Mouse (Mus musculus) adrenal gland, adult 2 months (tissue): Measurements from ENCODE around the gene Lman2. TPM values are rescaled to one million over a fixed set of nuclear protein-coding genes. Genes with fewer than 3 reads are reported as not detected.
A peak's percentile ranks its signal among the peaks of the same experiment; 100 is the strongest.

ENCODE experiments used
- DNase-seq: peaks from one replicate; pipeline ENCODE4 v3.0.0; 2021
- polyA plus RNA-seq: library from polyadenylated mRNA; depleted of rRNA; stranded (reverse); fragments of >200 nt; gene quantifications from 2 replicates; pipeline ENCODE4 v1.2.3, GENCODE M21; 2012
- total RNA-seq, 2 experiments: library from RNA; stranded (reverse); gene quantifications; 2 replicates each; pipeline ENCODE4 v1.2.3; 2021

Gene Lman2
- total and polyA plus RNA-seq, 3 experiments: 111 to 119 (median 113) TPM

DNA sequence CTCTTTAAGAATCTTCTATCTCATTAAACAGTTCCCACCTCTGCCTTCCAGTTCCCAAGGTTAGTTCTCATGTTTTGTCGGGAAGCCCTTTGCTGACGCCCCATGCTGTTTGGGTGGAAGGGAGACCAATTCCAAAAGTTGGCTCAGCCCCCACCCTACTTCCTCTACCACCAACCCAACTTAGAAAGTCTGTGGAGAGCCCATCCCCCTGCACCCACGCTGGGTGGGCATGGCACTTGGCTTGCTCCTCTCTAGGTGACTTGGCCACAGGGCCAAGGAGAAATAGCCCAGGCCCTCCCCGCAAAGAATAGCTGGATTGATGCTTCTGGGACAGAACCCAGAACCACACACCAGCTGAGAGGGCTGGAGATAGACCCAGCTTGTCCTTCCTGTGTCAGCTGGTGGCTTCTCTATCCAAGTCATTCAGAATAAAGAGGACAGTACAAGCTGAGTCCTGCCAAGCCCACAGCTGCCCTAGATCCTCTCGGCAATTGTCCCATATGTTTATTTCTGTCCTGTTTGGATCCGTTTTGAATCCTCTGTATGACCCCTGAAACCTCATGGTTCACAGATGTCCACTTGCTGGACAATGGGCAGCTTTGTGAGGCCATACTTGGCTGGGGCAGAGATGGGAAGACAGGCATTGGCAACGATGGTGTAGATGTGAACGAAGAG lies 8.6 kb upstream of the Lman2 start:
- DNase-seq: no peak

DNA sequence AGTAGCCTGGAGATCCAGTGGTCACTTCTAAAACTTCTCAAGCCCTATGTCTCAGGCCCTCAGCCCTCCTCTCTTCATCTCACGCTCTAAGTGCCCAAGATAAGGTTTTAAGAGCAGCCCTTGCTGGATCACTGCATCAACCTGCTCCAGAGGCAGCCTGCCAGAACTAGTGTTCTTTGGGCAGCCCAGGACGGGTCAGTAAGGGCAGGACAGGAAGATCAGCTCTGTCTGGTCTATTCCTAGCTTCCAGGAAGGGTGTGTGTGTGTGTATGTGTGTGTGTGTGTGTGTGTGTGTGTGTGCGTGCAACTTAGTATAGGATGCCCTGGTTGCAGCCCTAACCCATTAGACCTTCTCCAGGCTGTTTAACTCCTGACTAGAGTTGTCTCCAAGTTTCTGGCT lies 7.7 kb upstream of the Lman2 start:
- DNase-seq: no peak

GRCm38 (mm10) chr13:55369531-55370114 lies 7.0 kb upstream of the Lman2 start, which contains the start of gene Rgs14:
TSS of gene Rgs14 (plus strand) at chr13:55369732.
- no peak for DNase-seq

GRCm38 (mm10) chr13:55368401-55368800 lies 5.8 kb upstream of the Lman2 start:
- DNase-seq: no peak

- no peak for DNase-seq
These were observed 570 bp downstream of the Lman2 start for GRCm38 (mm10) chr13:55361974-55362452.

GRCm38 (mm10) chr13:55361145-55361544 lies 1.4 kb downstream of the Lman2 start:
- DNase-seq: no peak

- DNase-seq: no peak
These were observed 15.8 kb downstream of the Lman2 start for GRCm38 (mm10) chr13:55346745-55347144.

DNA sequence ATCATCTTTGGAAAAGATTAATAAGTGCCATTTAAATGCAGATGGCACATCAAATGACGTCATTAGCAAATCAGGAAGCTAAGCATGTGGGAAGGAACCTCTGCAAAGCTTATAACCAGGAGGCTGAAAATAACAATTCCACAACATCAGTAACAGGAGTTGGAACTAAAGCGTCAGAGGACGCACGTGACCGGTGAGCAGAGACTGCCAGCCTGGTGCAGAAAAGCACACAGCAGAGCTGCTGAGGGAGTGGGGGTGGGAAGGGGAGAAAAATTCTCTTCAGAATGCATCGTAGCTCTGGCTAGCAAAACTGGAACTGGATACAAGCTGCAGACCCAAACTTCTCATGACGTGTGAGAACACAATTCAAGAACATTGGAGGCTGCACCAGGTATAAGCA lies 18.3 kb downstream of the Lman2 start:
- DNase-seq: no peak

DNA sequence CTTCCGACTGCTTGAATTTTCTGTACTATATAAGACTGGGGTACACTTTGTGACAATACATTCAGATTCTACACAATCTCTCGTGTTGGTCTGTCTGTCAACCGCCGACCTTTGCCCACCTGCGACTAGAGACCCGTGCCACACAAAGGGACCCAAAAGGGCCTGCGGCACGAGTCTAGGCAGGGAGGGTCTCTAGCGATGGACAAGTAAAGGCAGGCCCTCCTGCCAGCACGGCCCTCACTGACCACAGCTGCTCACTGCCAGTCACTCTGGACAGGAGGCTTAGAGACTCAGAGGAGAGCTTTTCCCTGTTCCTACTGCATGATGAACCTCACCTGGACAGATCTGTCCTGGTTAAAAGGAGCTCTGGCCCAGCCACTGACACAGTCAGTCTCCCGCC lies 20.1 kb downstream of the Lman2 start:
- no peak for DNase-seq

GRCm38 (mm10) chr13:55339259-55339658 lies 23.3 kb downstream of the Lman2 start:
- no peak for DNase-seq

DNA sequence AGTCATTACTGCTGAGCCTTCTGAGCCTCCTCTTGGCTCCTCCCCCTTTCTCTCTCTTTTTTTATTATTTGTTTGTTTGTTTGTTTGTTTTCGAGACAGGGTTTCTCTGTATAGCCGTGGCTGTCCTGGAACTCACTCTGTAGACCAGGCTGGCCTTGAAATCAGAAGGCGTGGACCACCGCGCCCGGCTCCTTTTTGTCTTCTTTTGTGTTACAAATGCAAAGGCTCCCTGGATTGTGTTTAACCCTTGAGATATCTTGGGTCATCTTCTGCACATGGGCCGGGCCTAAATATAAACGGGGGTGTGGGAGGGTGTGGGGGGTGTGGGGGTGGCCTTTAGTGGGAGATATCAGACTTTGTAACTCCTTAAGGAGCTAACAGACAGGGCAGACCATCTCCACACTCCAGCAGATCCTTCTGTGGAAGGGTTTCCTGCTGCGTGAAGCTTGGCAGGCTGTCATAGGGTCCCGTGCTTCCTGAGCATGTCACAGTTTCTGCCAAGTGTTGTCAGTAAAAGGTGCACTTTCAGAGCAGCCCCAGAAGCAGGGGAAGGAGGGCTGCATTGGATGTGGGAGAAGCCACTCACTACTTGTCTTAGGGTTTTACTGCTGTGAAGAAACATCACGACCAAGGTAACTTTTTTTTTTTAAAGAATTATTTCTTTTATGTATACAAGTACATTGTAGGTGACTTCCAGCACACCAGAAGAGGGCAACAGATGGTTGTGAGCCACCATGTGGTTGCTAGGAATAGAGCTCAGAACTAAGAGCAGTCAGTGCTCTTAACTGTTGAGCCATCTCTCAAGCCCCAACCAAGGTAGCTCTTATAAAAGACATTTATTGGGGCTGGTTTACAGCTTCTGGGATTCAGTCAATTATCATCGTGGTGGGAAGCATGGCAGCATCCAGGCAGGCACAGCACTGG lies 24.2 kb downstream of the Lman2 start:
- no peak for DNase-seq

GRCm38 (mm10) chr13:55337341-55337975 lies 25.1 kb downstream of the Lman2 start:
- DNase-seq: no peak

- no peak for DNase-seq
These were observed 26.9 kb downstream of the Lman2 start for GRCm38 (mm10) chr13:55335701-55336100.

DNA sequence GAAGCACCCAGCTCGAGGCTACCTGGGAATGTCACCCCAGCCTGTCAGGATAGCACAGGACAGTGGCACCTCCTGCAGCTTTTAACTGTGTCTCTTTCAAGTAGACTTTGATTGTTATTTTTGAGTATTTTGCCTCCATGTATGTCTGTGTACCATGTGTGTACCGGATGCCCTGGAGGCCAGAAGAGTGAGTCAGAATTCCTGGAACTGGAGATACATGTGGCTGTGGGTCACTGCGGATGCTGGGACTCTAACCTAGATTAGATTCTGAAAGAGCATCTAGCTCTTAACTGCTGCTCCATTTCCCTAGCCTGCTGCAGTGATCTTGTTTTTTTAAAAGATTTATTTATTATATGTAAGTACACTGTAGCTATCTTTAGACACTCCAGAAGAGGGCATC lies 30.3 kb downstream of the Lman2 start:
- no peak for DNase-seq

DNA sequence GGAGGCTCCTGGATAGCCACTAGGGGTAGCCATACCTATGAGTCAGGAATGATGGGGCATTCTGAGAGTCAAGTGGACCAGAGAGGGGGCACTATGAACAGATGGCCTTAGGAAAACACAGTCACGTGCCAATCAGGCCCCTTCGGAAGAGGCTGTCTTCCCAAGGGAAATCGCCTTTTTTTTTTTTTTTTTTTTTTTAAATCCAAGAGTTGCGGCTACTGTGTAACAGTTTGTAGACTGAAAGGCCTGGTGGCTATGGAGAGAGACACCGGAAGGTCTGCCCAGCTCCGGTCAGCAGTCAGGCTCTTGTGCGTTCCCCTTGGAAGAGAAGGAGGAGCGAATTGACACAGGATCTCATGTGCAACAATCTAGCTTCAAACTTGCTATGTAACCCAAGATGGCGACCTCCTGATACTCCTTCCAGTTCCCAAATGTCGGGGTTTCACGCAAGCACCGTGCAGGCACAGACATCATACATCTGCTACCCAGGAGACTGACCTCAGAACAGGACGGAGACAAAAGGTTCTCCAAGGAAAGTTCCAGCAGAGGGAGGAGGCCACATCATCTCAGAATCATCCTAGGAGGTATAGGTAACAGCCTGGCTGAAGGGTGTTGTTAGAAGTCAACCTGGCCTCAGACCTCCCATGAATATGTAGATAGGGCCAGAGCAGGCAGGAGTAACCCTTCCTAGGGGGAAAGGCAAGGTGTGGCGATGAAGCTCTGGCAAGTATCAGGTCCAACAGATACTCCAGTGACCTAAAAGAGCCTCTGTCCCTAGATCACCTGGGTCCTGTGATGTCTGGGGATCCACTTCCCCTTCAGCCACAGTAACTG lies 31.8 kb downstream of the Lman2 start:
- DNase-seq: no peak

DNA sequence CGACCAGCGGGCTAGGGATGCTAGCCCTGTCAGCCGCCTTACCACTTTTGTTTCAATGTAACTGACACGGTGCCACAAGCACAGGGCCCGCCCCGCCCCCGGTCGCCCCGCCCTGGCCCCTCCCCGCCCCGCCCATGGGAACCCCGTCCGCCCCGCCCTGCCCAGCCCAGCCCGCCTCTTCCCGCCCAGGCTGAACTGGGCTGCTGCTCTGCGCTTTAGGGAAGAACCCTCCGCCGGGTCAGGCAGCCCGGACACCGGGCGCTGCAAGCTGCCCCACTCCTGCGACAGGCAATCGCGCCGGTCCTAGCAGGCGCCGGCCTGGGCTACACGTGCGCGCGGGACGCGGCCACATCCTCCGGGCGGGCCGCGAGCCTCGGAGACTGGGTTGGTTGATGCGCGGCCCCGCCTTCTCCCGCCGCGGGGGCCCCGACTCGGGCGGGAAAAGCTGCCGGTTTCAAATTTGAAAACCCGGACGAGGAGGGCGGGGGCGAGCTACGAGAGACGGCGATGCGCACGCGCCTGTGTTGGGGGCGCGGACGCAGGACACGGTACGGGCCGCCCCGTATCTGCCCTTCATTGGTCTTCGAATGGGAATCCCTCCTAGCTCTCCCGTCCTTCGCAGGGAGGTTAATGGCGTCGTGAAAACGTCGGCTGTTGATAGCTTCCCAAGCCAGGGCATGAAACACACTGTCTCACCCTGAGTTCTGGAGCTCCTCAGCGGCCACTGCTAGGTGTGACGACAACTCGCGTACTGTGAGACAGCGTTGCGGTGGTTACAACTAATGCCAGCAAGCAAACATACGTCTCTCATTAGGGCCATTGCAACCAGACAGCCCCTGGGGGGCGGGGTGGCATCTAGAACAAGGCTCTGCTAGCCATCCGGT lies 32.7 kb downstream of the Lman2 start, which contains the start of gene Mxd3:
TSS of gene Mxd3 (minus strand) at position 141 of the 884 bp plus-strand sequence.
- peak; percentile 91 for DNase-seq

GRCm38 (mm10) chr13:55329109-55329682 lies 33.4 kb downstream of the Lman2 start:
- DNase-seq: no peak

DNA sequence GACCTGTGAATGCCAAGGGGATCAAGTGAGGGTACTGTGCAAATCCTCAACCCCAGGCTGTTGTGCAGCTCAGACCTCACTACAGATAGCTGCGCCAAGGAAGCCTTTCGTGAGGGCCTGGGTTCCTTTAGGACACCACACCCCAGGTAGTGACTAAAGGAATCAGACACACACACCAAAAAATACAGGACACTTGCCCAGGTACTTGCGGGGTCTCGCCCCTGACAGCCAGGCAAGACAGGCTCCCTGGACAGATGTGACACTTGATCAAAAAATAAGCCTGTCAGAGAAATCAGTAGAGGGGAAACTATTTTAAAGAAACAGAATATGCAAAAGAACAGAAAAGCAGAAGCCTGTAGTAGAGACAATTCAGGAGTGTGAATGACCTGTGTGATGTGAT lies 33.9 kb downstream of the Lman2 start:
- no peak for DNase-seq

- no peak for DNase-seq
These were observed 34.4 kb downstream of the Lman2 start for GRCm38 (mm10) chr13:55328171-55328570.

- DNase-seq: peak; percentile 89
These were observed 35.0 kb downstream of the Lman2 start for GRCm38 (mm10) chr13:55327633-55328032.
